Mouse (Mus musculus): Measurements from ENCODE around the gene Parvb.

DNA sequence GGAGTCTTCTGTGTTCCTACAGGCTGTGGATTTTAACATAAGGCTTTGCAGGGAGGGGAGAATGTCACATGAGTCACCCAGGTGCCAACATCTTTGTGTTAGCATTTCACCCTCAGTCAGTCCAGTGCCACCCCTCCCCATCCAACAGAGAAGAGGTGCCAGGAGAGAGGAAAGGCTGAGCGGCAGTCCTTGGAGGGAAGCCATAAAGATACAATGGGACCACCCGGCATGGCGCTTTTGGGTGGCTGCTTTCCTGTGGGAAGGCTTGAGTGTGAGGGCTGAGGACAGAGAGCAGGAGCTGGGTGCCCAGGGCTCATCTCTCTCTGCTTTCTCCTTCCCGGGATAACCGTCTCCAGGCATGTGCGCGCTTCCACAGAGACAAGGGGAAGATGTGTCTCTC, 13.3 kb downstream of the Parvb start:
- TF ChIP-seq CTCF (conservative IDR thresholded peaks at IDR 0.05 in 1 of 2, IDR thresholded peaks at IDR 0.05 in 1 of 2; ENCODE audit: low read depth in 2 of 2, low read length in 2 of 2) = no peak
- TF ChIP-seq POLR2A (IDR thresholded peaks at IDR 0.05; ENCODE audit: low read depth, low read length) = no peak

Data from CH12.LX (cell line).